Mouse (Mus musculus) forebrain, embryonic 16.5 days (tissue): ENCODE data around the gene Necab3. TPM values are rescaled to one million over a fixed set of nuclear protein-coding genes. Genes with fewer than 3 reads are reported as not detected.

ENCODE experiments used
- ATAC-seq: fragments of 200-750 bp; cut with Nextera tagmentation; 2 replicates; pipeline ENCODE4 v1.8.0; 2017; ENCODE audit warnings: mild to moderate bottlenecking, moderate library complexity
- H3K27ac ChIP-seq: fragments of 300-500 bp; sonication (generic); 2 replicates; pipeline ENCODE4 v1.5.1; 2014; ENCODE audit warnings: low read length, control low read depth
- H3K27me3 ChIP-seq: fragments of 300-500 bp; sonication (generic); replicated peaks from 2 replicates; pipeline ENCODE4 v1.6.1; 2014; ENCODE audit warnings: low read length; ENCODE audit not compliant: control insufficient read depth, insufficient read depth
- H3K36me3 ChIP-seq: fragments of 300-500 bp; sonication (generic); 2 replicates; pipeline ENCODE4 v1.6.1; 2014; ENCODE audit not compliant: control insufficient read depth, insufficient read depth
- H3K4me1 ChIP-seq: fragments of 300-500 bp; sonication (generic); replicated peaks from 2 replicates; pipeline ENCODE4 v1.6.1; 2014; ENCODE audit warnings: low read length; ENCODE audit not compliant: control insufficient read depth, insufficient read depth
- H3K4me2 ChIP-seq: fragments of 300-500 bp; sonication (generic); 2 replicates; pipeline ENCODE4 v1.6.1; 2014; ENCODE audit warnings: mild to moderate bottlenecking, low read length, control low read depth
- H3K4me3 ChIP-seq: fragments of 300-500 bp; sonication (generic); replicated peaks from 2 replicates; pipeline ENCODE4 v1.5.1; 2014; ENCODE audit warnings: mild to moderate bottlenecking, low read length, control low read depth
- H3K9ac ChIP-seq: fragments of 300-500 bp; sonication (generic); replicated peaks from 2 replicates; pipeline ENCODE4 v1.6.1; 2014; ENCODE audit warnings: low read depth, low read length, control low read depth
- H3K9me3 ChIP-seq: fragments of 300-500 bp; sonication (generic); 2 replicates; pipeline ENCODE4 v1.6.1; 2016; ENCODE audit warnings: low read length; ENCODE audit not compliant: control insufficient read depth
- WGBS: fragments of 180-500 bp; shearing (Covaris S2); extraction: QIAGEN DNeasy Blood & Tissue Kit; methylation state at CpG from one replicate; pipeline ENCODE4 v1.1.7; 2014; 5-methylcytosine and 5-hydroxymethylcytosine counted together
- polyA plus RNA-seq: library from polyadenylated mRNA; unstranded; fragments of >200 nt; fragmentation: Nextera tagmentation; extraction: Ambion mirVana; gene quantifications from 2 replicates; pipeline ENCODE4 v1.2.1, GENCODE M21; 2015

Gene Necab3
- polyA plus RNA-seq, 1 experiment from 2014 or later = 27.1 TPM

DNA sequence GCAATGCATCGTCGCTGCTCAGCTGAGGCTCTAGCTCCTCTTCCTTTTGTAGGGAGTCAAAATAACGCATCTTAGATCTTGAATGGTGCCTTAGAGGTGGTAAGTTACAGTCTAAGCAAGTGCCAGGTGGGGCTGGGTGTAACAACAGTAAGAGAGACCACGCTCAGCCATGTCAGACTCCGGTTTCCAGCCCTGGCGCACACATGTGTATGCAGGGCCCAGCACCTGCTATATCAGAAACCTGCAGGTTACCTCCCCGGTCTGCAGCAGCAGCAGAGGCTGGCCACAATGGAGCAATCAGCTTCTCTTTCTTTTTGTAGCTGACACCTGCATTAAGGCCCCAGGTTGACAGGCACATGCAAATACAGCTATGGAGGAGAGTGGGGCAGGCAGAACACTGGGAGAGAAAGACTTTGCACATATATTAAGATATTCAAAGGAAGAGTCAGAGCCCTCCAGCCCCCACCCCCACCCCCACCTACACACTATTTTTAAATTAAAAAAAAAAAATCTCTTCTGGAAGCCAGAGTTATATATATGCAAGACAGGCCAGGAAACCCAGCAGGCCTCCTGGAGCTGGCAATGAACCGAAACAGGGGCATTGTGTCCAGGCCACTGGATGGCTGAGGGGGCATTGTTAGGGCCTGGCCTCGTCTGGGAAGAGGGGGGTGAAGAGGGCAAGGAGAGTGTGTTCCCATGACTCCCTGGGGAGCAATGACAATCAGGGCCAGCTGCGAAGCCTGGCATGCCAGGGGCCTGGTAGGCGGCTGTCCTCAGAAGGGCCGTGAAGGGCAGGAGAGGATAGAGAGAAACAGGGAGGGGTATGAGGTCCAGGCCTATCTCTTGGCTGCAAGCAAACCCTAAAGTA, 18.4 kb upstream of the Necab3 start:
- no peak overlapping the region for H3K4me3 ChIP-seq
- no peak overlapping the region for H3K27ac ChIP-seq
- no peak overlapping the region for H3K9ac ChIP-seq
- H3K27me3 ChIP-seq = no peaks in the 10 kb centered on the region
- 24% methylated on average over 12 of the region's 12 CpGs for WGBS
- no peaks in the 10 kb centered on the region for H3K36me3 ChIP-seq
- H3K4me2 ChIP-seq = no peak overlapping the region
- peaks cover 11% of the 10 kb centered on the region for H3K4me1 ChIP-seq
- H3K9me3 ChIP-seq = no peaks in the 10 kb centered on the region
- no peak for ATAC-seq

DNA sequence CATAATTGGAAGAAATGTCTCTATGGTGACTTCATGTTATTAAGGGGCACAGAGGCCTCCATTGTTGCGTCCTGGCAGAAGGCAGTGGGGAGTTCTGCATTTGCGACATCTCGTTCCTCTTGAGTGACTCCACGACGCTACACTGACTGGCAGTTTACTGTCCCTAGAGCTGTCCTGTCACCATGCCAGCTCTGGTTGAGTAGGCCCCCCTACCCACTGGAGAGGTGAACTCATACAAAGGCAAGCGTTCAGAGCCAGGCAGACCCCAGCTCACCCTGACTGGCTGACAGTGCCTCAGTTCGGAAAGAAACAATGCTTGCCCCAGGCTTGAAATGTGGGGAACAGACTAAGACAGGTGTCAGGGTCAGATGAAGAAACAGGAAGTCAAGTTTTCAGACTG, 15.6 kb upstream of the Necab3 start:
- 34% methylated on average over 7 of the region's 7 CpGs for WGBS
- Histone ChIP-seq H3K36me3 (no peaks in the 10 kb centered on the region), H3K4me2 (no peak overlapping the region), H3K9ac (no peak overlapping the region), H3K9me3 (no peaks in the 10 kb centered on the region), H3K27me3 (no peaks in the 10 kb centered on the region), H3K4me3 (no peak overlapping the region), H3K27ac (no peak overlapping the region), H3K4me1 (peaks cover 16% of the 10 kb centered on the region)
- no peak for ATAC-seq

DNA sequence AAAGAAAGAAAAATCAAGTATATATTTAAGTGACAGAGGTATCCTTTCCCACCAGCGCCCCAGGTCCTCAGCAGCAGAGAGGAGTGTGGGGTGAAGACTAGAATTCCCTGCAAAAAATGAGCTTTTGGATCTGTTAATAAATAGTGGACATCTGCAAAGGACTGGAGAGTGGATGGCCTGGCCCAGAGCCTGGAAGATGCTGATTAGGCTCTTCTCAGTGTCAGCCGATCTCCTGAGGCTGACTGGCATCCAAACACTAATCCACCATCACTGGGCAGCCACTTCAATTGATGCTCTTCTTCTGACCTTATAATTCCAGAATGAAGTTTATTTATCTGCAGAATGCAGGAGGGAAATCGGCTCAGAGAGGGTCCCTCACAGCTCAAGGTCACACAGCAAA, 14.3 kb upstream of the Necab3 start:
- ATAC-seq = no peak
- no peaks in the 10 kb centered on the region for H3K27me3 ChIP-seq
- H3K9me3 ChIP-seq = no peaks in the 10 kb centered on the region
- peaks cover 28% of the 10 kb centered on the region for H3K4me1 ChIP-seq
- no peaks in the 10 kb centered on the region for H3K36me3 ChIP-seq
- H3K4me2 ChIP-seq = no peak overlapping the region
- no peak overlapping the region for H3K27ac ChIP-seq
- WGBS = 80% methylated on average over 3 of the region's 3 CpGs
- H3K4me3 ChIP-seq = no peak overlapping the region
- no peak overlapping the region for H3K9ac ChIP-seq

DNA sequence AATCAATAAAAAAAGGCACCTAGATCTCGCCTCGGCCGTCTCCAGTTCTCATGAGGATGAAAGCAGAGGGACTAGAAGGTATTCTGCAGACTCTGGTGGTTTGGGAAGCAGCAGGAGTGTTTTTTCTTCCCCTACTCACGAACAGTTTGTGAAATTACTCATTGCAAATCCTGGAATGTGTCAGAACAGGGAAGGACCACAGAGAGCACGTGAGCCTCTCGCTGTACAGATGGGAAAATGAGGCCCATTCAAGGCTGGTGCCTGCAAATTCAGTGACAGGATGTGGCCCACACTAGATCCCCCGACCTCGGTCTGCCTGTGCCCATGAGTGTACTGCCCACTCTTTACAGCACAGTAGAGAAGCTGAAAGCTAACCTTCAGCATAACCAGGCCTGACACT, 13.3 kb upstream of the Necab3 start:
- Histone ChIP-seq H3K4me1 (peaks cover 26% of the 10 kb centered on the region), H3K4me3 (no peak overlapping the region), H3K9me3 (no peaks in the 10 kb centered on the region), H3K27me3 (no peaks in the 10 kb centered on the region), H3K4me2 (no peak overlapping the region), H3K9ac (no peak overlapping the region), H3K36me3 (no peaks in the 10 kb centered on the region), H3K27ac (no peak overlapping the region)
- 80% methylated on average over 8 of the region's 8 CpGs for WGBS
- ATAC-seq = no peak

DNA sequence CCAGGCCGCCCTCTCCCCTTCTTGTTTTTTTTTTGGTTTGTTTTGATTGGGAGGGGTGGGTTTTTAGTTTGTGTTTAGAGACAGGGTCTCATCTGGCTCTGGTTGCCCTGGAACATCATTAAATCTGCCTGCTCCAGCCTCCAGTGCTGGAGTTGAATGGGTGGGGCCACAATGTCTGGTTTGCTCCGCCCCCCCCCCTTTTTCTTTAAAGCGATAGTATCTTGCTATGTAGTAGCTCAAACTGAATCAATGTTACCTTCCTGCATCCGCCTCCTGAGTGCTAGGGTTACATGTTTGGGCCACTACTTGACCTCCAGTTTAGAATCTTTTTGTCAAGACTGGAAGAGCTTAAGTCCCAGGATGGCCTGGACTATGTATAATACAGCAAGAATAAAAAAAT, 12.6 kb upstream of the Necab3 start:
- H3K9me3 ChIP-seq = no peaks in the 10 kb centered on the region
- no peak overlapping the region for H3K9ac ChIP-seq
- no peak overlapping the region for H3K4me2 ChIP-seq
- no peak for ATAC-seq
- no peak overlapping the region for H3K4me3 ChIP-seq
- no peaks in the 10 kb centered on the region for H3K27me3 ChIP-seq
- H3K4me1 ChIP-seq = peaks cover 25% of the 10 kb centered on the region
- H3K27ac ChIP-seq = no peak overlapping the region
- 80% methylated on average over 4 of the region's 4 CpGs for WGBS
- no peaks in the 10 kb centered on the region for H3K36me3 ChIP-seq

DNA sequence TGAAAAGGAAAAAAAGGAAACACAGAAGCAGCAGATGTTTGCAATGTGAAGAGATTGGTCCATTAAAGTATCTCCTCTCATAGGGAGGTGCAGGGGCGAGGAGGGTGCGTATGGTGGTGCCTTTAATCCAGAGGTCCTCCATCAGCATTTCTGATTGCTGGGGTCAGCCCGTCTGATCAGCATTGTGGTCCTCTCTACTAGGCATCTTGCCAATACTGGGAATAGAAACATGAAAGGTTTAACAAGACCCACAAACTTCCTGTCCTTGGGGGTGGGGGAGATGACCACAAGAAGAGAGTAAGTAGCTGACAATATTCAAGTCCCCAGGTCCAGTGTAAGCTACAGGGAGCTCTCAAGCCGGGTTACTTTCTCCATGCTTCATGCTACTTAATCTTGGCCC, 12.0 kb upstream of the Necab3 start:
- peaks cover 31% of the 10 kb centered on the region for H3K4me1 ChIP-seq
- no peaks in the 10 kb centered on the region for H3K36me3 ChIP-seq
- no peaks in the 10 kb centered on the region for H3K9me3 ChIP-seq
- H3K4me3 ChIP-seq = no peak overlapping the region
- 58% methylated on average over 4 of the region's 4 CpGs for WGBS
- no peak overlapping the region for H3K9ac ChIP-seq
- H3K4me2 ChIP-seq = peak overlapping the region; percentile 75
- ATAC-seq = no peak
- H3K27ac ChIP-seq = no peak overlapping the region
- H3K27me3 ChIP-seq = no peaks in the 10 kb centered on the region

DNA sequence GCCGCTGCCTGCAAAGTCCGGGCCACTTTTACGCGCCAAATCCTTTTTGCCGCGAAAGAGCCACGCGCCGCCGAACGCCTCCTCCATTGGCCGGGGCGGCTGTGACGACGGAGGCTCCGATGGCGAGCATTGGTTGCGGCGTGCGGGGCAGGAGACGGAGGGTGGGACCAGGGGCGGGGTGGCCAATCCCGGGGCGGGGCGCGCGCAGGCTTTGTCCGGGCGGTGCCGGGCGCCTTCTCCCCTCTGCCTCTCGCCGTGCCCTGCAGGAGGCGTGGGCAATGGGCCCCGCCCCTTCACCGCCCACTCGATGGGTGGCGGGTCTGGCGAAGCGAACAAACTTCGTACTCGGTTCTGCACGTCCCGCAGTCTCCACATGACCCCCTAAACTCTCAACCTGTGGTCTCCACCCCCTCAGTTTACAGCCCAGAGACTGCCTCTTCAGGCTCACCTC, 11.2 kb upstream of the Necab3 start, which contains the start of gene E2f1:
Gene E2f1, minus strand, starts transcription at position 57 of the 451 bp plus-strand sequence.
- under 1% methylated on average over 38 of the region's 44 CpGs for WGBS

DNA sequence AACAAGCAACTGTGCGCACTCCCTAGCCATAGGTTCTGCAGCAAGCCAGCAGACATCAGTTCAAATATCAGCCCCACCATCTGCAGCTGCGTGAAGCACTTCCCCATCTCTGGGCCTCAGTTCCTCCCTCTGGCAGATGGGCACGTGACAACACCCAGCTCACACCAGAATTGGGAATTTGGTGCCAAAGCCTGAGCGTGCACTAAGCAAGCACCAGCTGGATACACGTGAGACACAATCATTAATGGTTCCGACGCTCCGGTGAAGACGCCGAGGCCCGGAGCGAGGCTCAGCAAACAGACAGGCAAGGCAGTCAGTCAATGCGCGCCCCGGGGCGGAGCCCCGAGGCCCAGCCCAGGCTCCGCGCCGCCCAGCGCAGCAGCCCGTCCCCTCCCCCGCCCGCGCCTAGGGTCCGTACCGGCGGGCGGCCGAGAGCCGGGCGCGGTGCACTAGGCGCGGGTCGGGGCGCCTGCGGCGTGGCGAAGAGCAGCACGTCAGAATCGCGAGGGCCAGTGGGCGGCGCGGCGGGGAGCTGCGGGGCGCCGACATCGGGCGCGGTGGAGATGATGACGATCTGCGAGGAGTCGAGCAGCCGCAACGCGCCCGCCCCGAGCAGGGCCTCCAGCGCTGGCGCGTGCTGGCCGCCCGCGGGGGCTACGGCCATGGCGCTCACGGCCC, 10.5 kb upstream of the Necab3 start:
- Histone ChIP-seq H3K4me1 (peaks cover 37% of the 10 kb centered on the region), H3K27ac (peak overlapping the region; percentile 67), H3K9ac (peak overlapping the region; percentile 58), H3K36me3 (no peaks in the 10 kb centered on the region), H3K4me3 (peak overlapping the region; percentile 66), H3K27me3 (no peaks in the 10 kb centered on the region), H3K9me3 (no peaks in the 10 kb centered on the region), H3K4me2 (peak overlapping the region; percentile 82)
- under 1% methylated on average over 51 of the region's 70 CpGs for WGBS
- ATAC-seq = peak; percentile 62

More for the DNA sequence above, 11.2 kb upstream of the Necab3 start, which contains the start of gene E2f1:
- H3K9me3 ChIP-seq = no peaks in the 10 kb centered on the region
- H3K27me3 ChIP-seq = no peaks in the 10 kb centered on the region
- H3K4me1 ChIP-seq = peaks cover 37% of the 10 kb centered on the region
- no peaks in the 10 kb centered on the region for H3K36me3 ChIP-seq
- H3K9ac ChIP-seq = peak within 1 kb of the TSS; percentile 69
- H3K27ac ChIP-seq = peak within 1 kb of the TSS; percentile 67
- ATAC-seq = peak; percentile 99
- peak within 1 kb of the TSS; percentile 66 for H3K4me3 ChIP-seq
- H3K4me2 ChIP-seq = peak within 1 kb of the TSS; percentile 82

DNA sequence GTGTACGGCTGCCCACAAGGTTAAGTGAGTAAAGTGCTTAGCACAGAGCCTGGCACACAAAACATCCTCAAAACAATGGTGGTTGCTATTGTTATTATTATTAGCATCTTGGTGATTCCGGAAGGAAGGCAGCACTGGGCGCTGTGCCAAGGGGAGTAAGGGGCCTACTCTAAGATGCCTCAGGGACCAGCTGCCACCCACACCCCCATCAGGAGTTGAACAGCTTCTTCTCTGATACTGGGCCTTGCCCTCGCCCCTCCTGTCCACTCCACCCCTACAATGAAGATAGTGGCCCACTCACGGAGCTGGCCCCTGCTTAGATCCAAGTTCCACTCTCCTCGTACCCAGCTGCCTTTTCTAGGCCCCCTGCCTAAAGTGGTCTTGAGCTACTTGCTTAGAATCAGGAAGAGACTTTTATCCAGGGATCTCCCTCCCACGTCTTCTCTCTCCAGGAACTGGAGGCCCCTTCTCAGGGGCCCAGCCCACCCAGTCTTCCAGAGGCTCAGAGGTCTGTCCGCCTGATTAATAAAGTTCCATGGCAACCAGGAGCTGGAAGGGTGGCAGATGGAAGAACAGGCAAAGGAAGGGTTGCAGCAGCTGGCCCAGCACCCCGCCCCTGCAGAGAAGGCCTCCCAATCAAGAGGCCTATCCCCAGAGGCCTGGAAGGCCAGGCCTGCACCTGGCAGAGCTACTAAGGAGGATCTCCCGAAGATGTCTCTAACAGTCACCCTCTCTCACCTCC, 9.8 kb upstream of the Necab3 start:
- peak overlapping the region; percentile 67 for H3K27ac ChIP-seq
- no peaks in the 10 kb centered on the region for H3K27me3 ChIP-seq
- no peaks in the 10 kb centered on the region for H3K36me3 ChIP-seq
- H3K4me3 ChIP-seq = peak overlapping the region; percentile 66
- 0 out of 2 replicates have a peak, but pooled peaks have one; percentile 4 for ATAC-seq
- H3K9me3 ChIP-seq = no peaks in the 10 kb centered on the region
- 5% methylated on average over 10 of the region's 10 CpGs for WGBS
- peaks cover 37% of the 10 kb centered on the region for H3K4me1 ChIP-seq
- H3K4me2 ChIP-seq = peak overlapping the region; percentile 82
- peak overlapping the region; percentile 58 for H3K9ac ChIP-seq
